Mouse (Mus musculus) T-helper 1 cell (primary cell): ENCODE data around the gene Aldh3b2.
"Not testable (repeated sequence)": the region's sequence is repeated elsewhere in the genome, so short reads cannot be mapped to it uniquely, and the experiment has no call there.

Source experiments
- in situ Hi-C: fragments of 300-600 bp; cut with MboI, MseI; formaldehyde crosslinking; loops from one replicate; pipeline ENCODE4 v1.15.1; 2025; ENCODE audit warnings: high pct_unique_total_duplicates

Gene Aldh3b2

GRCm38 (mm10) chr19:3947813-3948212 is 24.3 kb upstream of the Aldh3b2 start:
- in situ Hi-C loops: no loop called here

GRCm38 (mm10) chr19:3948546-3948945 is 23.6 kb upstream of the Aldh3b2 start:
- in situ Hi-C loops: no loop called here

- in situ Hi-C loops: no loop called here
Measured at GRCm38 (mm10) chr19:3950331-3950730, 21.8 kb upstream of the Aldh3b2 start.

- in situ Hi-C loops: no loop called here
Measured at GRCm38 (mm10) chr19:3951461-3951860, 20.7 kb upstream of the Aldh3b2 start.

GRCm38 (mm10) chr19:3952099-3952498 is 20.0 kb upstream of the Aldh3b2 start:
- in situ Hi-C loops: no loop called here

- in situ Hi-C loops: no loop called here
Measured at GRCm38 (mm10) chr19:3955033-3955432, 17.1 kb upstream of the Aldh3b2 start.

- in situ Hi-C loops: no loop called here
Measured at GRCm38 (mm10) chr19:3955804-3956203, 16.3 kb upstream of the Aldh3b2 start.

DNA sequence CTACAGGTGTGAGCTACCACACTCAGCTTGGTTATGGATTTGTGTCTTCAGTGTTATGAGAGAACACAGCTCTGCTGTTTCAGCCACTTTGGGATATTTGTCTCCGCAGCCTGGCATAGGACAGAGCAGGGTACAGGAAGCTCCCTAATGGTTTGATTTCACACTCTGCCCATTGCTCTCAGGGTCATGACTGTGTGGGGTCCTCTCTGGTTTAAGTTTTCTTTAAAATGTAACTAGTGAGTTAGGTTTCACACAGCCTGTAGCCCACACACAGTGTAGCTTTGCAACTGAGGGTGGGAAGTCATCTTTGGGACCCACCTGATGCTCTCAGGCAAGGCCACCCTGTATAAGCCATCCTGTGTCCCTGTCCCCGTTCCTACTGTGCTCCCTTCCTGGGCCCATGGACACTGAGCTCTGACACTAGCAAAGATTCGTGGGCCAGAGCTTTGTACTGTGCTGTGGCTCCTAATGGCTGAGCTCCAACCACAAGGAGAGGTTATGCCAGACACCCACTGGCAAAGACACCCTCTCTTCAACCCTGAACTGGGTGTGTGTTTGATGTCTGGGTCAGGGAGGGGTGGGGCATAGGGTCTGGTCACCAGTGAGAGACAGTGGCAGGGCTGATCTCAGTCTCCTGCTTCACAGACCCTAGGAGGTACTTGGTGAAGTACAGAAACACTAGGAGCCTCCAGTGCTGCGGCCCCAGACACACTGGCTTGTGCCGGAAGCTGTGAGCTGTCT is 14.7 kb upstream of the Aldh3b2 start:
- in situ Hi-C loops: not testable (repeated sequence)

DNA sequence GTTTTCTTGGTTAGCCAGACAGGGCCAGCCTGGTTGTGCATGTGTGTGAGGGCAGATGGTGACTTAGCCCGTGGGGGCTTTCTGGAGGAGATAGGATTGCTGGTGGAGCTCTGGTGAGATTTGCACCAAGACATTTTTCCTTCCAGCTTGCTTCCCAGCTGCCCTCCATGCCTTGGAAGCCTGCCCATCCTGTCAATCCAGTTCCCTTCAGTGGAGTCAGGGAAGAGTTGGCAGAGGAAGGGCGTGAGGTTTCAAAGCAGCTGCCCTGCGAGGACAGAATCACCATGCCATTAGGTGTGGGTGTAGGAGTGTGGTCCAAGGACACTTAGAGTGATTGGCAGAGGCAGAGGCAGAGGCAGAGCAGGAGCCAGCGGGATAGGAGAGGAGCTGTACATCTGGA is 13.7 kb upstream of the Aldh3b2 start, which contains the start of gene Aldh3b3:
Gene Aldh3b3, plus strand, starts transcription at position 176 of the 400 bp plus-strand sequence.
- in situ Hi-C loops: no loop called here

DNA sequence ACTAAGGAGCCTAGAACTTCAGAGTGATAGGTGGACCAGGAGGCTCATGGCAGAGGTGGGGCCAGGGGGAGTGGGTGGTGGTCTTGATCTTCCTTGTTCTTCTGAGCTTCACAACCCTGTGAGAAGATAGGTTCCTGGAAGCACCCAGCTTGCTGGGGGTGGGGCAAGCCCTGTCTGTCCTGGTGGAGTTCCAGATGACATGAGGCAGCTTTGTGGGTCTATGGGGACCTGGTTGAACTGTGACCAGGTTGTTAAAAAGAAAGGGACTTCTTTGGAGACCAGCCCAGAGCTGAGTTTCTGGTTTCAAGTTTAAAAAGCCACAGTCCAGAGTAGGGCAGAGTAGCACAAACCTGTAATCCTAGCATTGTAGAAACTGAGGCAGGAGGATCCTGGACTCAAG is 13.1 kb upstream of the Aldh3b2 start:
- in situ Hi-C loops: no loop called here

DNA sequence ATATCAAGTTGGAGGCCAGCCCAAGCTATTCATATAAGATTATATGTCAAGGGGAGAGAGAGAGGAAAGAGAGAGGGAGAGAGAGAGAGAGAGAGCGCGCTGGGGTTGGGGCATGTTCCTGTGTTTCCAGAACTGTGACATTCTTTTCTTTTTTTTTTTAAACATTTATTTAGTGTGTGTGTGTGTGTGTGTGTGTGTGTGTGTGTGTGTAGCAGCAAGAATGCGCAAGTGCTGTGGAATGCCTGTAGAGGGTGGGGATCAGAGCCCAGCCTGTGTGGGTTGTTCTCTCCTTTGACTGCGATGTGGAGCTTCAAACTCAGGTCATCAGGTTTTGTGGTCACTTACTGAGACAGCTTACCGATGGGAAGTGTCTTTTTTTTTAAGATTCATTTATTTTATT is 11.9 kb upstream of the Aldh3b2 start:
- in situ Hi-C loops: no loop called here

GRCm38 (mm10) chr19:3961805-3962204 is 10.3 kb upstream of the Aldh3b2 start:
- in situ Hi-C loops: not testable (repeated sequence)

DNA sequence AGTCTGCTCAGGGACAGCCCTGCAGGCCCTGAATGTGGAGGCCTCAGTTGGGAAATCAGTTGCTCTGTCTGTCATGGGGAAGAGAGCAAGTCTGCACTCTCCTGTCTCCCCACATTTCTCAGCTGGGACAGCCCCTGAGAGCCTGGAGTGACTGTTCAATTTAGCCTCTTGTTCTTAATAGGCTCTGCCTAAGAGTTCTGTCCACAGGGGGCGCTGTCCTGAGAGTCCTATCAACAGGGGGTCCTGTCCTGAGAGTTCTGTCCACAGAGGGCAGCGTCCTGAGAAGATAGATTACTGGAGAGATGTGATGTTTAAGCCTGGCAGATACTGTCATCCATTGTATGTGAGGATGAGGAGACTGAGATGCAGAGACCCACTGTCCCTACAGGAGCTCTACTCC is 9.7 kb upstream of the Aldh3b2 start:
- in situ Hi-C loops: no loop called here

DNA sequence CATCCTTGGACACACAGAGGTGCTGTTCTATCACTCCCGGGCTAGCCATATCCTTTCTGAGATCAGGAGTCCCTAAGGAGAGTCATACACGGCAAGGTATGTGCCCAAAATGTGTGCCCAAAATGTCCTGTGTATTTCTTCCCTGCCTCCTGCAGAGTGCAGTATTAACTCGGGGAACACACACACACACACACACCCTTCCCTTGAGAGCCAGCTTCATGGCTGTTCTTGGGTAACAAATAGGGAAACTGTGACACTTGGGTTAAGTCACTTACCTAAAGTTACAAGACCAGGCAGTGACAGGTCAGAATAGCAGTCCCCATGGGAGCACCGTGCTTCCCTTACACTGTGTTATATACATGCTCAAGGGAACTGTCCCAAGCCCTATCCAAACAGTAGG is 8.1 kb upstream of the Aldh3b2 start:
- in situ Hi-C loops: no loop called here

DNA sequence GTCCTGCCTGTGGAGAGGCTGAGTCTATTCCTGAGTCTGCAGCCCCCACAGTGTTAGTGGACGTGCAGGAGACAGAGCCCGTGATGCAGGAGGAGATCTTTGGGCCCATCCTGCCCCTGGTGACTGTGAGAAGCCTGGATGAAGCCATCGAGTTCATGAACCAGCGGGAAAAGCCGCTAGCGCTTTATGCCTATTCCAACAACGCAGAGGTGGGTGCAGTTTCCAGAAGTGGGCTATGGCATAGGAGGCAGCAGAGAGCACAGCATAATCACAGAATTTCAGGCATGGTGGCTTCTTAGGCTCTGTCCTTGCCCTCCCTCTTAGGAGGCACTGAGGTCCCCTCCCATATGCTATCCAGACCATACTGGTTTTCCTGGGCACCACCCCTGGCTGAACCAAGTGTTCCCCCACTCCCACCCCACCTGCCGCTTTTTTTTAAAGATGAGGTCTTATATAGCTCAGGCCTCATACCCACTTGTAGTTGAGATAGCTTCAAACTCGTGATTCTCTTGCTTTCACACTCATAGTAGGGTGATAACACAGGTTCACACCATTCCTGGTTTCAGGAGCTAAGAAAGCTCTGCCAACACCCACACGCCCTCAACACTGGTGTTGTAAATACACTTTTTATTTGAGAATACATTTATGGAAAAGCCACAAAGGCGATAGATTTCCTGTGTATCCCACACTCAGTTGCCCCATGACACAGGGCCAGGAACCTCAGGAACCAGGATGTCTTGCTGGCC is 5.6 kb upstream of the Aldh3b2 start:
- in situ Hi-C loops: no loop called here

- in situ Hi-C loops: no loop called here
Measured at GRCm38 (mm10) chr19:3967258-3967657, 4.9 kb upstream of the Aldh3b2 start.

- in situ Hi-C loops: not testable (repeated sequence)
Measured at GRCm38 (mm10) chr19:3974608-3975007, 2.5 kb downstream of the Aldh3b2 start.

GRCm38 (mm10) chr19:3975866-3976265 is 3.7 kb downstream of the Aldh3b2 start:
- in situ Hi-C loops: no loop called here

DNA sequence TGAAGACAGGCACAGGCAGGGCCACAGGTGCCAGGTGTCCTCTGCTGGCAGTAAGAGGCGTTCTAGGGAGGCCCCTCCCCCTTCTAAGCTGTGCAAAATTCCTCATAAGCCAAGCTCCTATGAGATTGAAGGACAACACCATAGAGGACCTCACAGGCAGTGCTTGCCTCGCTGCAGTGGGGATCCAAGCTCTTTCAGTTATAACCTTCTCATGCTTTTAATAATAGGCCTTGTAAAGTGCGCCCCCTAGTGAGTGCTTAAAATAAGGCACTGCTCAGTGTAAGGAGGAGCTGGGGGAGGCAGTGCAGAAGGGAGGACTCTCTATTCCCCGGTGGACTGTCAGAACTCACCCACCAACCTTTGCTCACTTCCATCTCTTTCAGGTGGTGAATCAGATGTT is 8.2 kb downstream of the Aldh3b2 start:
- in situ Hi-C loops: no loop called here

DNA sequence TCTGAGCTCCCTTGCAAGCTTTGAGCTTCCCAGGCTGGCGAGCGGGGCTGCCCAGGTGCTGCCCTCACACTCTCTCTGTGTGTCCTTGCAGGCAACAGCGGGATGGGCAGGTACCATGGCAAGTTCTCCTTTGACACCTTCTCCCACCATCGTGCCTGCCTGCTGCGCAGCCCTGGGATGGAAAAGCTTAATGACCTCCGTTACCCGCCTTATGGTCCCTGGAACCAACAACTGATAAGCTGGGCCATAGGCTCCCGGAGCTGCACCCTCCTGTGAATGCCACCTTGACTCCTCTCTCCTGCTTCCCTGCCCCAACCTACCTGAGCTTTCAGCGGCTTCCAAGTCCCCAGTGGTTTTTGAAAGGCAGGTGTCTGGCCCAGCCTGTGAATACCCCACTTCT is 8.8 kb downstream of the Aldh3b2 start:
- in situ Hi-C loops: no loop called here

- in situ Hi-C loops: no loop called here
Measured at GRCm38 (mm10) chr19:3983527-3984200, 11.5 kb downstream of the Aldh3b2 start.

DNA sequence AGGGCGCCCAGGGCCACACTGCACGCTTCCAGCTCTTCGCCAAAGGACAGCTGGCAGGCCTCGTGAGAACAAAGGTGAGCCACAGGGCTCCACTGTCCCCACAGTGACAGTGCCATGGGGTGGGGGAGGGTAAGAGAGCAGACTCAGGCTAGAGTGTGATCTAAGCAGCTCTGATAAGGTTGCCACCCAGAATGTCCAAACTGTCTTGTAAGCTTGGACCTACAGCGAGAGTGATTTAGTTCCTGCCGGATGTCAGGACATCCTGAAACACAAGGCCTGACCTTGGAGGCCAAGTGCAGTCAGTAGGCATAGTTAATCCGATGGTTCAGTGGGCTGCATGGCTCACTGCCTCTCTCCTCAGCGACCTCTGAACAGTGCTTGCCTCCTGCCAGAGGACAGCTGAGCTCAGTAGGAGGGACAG is 13.1 kb downstream of the Aldh3b2 start:
- in situ Hi-C loops: no loop called here

DNA sequence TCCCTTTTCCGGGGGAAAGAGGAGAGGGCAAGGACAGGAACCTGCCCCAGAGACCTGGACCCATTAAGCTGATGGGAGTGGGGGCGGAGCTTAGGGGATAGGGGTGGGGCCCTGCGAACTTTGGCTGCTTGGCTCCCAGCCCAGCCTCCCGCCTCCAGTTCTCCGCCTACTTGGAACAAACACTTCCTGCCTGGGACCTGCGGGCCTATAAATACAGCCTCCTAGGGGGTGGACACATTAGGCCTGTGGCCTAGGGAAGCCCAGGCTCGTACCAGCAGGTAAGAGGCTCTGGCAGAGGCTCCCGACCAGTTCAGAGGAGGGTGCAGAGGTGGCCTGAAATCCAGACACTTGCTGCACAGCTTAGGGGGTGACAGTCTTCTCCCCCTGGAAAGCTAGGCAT is 14.2 kb downstream of the Aldh3b2 start, which contains the start of gene Acy3:
Gene Acy3, plus strand, starts transcription at position 237 of the 400 bp plus-strand sequence.
- in situ Hi-C loops: no loop called here
